Mouse (Mus musculus): ENCODE data around the gene Slc17a5.

The Slc17a5 gene

DNA sequence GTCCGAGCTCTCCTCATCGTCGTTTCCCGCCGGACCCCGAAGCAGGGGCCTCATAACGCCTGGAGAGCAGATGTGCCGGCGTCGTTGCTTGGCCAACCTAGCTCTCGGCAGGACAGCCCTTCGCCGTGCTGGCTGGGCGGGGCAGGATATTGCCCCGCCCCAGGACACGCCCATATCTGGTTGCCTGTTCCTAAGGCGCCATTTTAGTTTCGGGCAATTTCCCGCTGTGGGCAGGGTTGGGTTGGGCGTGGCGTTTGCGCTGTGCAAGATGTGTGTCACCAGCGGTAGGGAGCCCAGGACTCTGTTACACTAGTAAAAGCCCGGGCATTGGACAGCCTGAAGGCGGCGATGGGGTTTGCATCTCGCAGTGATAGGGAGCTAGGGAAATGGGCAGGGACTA is at the start of gene Slc17a5:
TSS of gene Slc17a5 (minus strand) at position 128 of the 400 bp plus-strand sequence.
- peak; percentile 92 for DNase-seq (ENCODE audit: low spot score)

DNA sequence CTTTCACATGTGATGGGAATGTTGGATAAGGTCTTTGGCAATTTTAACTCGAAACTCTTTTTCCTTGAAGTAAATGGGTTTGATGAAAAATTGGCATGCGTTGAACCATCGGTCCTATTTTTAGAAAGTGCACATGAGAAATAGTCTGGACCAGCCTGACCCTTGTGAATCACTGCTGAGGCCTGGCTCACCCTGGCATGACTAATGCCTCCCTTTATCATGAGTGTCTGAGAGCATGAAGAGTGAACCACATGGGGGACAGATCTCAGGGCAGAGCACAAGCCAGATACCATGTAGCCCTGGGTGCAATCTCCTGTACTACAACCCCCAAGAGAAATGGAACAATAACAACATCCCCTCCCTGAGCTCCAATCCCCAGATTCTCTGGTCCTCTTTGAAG is 46.1 kb upstream of the Slc17a5 start:
- DNase-seq (ENCODE audit: low spot score), result no peak

DNA sequence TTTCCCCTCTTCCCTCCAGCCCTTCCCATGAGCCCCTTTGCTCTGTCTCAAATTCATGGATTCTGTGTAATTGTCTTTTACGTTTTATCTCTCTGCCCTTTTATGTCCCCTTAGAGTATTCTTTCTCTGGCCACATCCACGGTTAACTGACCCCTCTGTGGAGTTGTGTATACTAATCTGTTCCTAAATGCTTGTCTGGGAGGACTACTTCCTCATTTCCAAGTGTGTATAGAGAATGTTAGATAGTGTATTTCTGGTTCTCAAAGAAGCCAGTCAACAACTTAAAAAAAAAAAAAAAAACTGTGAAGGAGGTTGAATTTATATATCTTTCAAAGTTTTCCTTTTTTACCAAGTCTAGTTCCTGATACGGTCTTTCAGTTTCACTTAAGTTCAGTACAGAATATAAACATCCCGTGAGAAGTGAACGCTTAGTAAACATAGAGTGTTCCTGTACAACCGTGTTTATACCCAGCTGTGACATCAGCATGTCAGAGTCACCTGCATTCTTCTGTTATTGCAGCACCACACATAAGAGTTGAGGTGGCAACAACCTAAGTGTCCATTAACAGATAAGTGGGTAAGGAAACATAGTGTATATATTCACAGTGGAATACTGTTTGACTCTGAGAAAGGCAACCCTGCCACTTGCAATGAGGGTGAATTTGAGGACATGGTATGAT is 44.1 kb upstream of the Slc17a5 start:
- no peak for DNase-seq (ENCODE audit: low spot score)

DNA sequence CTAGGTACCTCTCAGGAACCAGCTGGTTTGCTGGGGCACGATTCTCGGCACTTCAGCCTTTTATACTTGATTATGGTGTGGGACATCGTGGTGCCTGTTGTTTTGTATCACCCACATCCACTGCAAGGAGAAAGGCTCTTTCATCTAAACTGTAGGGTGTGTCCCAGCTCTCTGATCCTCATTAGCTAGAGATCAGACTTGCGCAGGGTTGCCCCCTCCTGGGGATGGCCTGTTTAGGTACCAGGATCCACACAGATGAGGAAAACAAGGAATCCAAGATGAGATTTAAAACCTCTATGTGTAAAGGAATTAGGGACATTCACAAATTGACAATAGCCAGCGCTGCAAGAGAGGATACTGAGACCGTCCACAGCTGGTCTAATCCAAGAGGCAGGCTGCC is 42.1 kb upstream of the Slc17a5 start:
- DNase-seq (ENCODE audit: low spot score), result no peak

DNA sequence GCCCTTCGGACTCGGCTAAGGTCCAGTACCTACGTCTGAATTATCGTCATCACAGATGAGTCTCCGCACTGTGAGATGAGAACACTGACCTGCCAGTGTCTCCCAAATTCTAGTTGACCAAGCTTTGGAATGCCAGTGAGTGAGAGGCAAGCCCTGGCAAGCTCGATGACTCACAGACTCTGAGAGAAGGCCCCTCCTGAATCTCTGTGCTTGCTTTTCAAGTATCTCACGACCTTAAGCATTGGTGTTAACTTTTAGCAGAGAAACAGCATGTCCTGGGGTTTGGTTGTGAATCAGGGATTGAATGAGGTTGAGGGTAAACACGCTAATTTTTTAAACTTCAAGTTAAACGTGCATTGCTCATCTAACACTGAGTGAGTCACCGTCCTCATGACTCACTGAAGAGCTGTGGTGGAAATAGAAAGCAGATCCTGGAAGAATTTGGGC is 35.5 kb upstream of the Slc17a5 start:
- DNase-seq (ENCODE audit: low spot score), result no peak

GRCm38 (mm10) chr9:78619285-78619684 is 31.4 kb upstream of the Slc17a5 start:
- DNase-seq (ENCODE audit: low spot score), result no peak

DNA sequence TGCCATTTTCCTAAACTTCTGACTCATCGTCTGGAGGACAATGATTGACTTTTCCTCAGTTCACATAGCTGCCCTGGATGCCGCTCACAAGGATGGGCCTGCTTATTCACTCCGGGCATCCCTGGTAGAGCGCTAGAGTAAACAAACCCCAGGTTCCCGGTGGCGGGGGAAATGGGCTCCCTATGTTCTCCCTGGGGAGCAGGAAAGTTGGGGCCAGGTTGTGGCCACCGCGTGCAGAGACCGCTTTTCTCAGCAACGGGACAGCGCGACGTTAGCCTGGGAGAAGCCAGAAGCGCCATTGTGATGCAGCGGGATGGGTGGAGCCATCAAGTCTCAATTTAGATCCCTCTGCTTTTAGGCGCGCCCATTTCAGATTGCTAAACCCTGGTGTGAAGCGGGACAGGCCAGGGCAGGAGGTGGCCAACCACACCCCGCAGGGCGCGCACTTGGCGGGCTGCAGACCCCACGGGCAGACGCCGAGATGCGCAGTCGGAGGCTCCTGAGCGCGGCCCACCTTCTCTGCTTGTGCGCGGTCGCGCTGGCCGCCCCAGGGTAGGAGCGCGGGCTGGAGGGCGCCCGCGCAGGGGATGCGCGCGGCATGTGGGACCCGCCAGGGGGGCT is 27.7 kb upstream of the Slc17a5 start, which contains the start of gene Cd109:
TSS of gene Cd109 (plus strand) at position 146 of the 621 bp plus-strand sequence.
- peak; percentile 29 for DNase-seq (ENCODE audit: low spot score)

GRCm38 (mm10) chr9:78614201-78614600 is 26.4 kb upstream of the Slc17a5 start:
- no peak for DNase-seq (ENCODE audit: low spot score)

GRCm38 (mm10) chr9:78601046-78601730 is 13.3 kb upstream of the Slc17a5 start:
- DNase-seq (ENCODE audit: low spot score), result peak; percentile 13

- DNase-seq (ENCODE audit: low spot score), result no peak
These were observed 12.1 kb upstream of the Slc17a5 start for GRCm38 (mm10) chr9:78599927-78600326.

DNA sequence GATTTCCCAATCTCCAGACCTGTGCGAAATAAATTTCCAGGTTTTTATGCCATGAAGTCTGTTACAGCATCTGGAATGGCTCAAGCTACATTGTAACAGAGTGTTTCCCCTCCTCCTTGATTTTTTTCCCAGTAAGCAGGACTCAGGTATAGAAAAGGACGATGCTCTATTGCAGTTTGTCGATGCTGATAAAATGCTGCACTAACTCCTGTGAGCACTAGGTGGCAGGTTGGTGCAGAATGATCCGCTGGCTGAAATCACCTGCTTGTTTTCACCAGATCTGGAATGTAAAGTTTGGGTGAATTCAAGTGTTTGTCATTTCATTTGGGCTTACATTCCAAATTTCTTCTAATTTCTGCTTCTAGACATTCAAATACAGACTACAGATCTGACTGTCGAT is 9.0 kb upstream of the Slc17a5 start:
- no peak for DNase-seq (ENCODE audit: low spot score)

GRCm38 (mm10) chr9:78595769-78596555 is 8.1 kb upstream of the Slc17a5 start:
- no peak for DNase-seq (ENCODE audit: low spot score)

- DNase-seq (ENCODE audit: low spot score), result no peak
These were observed 7.4 kb upstream of the Slc17a5 start for GRCm38 (mm10) chr9:78595257-78595656.

GRCm38 (mm10) chr9:78590471-78590870 is 2.6 kb upstream of the Slc17a5 start:
- no peak for DNase-seq (ENCODE audit: low spot score)

- DNase-seq (ENCODE audit: low spot score), result no peak
These were observed 681 bp upstream of the Slc17a5 start for GRCm38 (mm10) chr9:78588411-78589033.

GRCm38 (mm10) chr9:78587218-78587883 is 490 bp downstream of the Slc17a5 start:
- DNase-seq (ENCODE audit: low spot score), result no peak

DNA sequence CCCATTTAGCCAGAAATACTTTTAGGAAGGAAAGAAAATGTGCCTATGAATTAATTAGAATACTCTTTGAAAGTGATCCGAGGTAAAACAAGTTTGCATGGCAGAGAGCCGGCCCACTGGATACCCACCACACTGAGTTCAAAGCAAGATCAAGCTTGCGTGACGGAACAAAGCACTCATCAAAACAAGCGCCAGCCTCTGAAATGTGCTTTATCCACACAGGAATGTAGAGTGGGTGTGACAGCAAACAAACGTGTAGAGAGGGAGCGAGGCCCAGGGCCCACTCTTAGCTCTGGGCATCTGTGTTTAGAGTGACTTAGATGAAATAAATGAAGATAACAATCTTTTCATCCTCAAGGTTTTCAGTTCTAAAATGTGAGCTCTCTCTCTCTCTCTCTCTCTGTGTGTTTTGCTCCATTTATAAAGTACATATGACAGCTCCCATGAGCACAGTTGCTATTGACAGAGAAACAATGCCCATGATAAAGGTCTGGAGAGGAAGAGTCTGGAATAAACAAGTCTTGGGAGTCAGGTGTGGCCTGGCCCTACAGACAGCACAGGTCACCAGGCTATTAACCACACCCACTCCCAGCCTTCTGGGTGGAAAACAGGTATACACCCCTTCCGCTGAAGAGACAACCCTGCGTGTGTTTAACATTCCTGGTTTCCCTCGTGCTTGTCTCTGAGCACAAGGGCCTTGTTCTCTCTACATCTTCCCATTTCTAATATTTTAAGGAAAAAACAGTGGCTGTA is 8.0 kb downstream of the Slc17a5 start:
- no peak for DNase-seq (ENCODE audit: low spot score)

DNA sequence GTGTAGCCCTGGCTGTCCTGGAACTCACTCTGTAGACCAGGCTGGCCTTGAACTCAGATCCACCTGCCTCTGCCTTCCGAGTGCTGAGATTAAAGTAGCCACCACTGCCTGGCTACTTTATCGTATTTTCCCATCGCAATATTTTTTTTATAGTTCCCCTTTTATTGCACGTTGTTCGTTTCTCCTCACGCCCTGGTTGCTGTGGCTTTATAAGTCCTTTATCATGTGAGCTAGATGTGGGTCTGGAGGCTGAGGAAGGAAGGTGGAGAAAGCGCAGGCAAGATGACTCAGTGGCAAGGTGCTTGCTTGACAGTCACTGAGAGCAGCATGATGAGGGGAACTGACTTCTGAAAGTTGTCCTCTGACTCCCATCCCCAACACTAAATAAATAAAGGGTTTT is 9.0 kb downstream of the Slc17a5 start:
- no peak for DNase-seq (ENCODE audit: low spot score)

- no peak for DNase-seq (ENCODE audit: low spot score)
These were observed 11.4 kb downstream of the Slc17a5 start for GRCm38 (mm10) chr9:78576466-78576865.

DNA sequence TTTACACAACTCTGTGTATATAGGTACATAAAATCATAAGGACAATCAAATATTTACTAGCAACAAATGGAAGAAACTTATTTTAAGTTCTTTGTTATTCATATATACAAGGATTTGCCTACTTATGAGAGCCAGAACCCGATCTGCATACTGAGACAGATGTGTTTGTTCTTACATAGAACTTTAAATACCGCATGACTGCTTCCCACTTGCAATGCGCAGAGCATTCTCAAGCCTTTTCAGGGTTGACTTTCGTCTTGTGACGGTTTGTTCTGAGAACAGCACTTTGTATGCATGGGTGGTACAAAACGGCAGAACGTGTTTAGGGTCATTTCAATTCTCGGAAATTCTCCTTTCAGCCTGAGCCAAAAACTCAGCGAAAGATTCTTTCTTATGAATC is 17.9 kb downstream of the Slc17a5 start:
- no peak for DNase-seq (ENCODE audit: low spot score)

- DNase-seq (ENCODE audit: low spot score), result no peak
These were observed 28.4 kb downstream of the Slc17a5 start for GRCm38 (mm10) chr9:78559479-78559878.

All from ovary, postnatal 36 days (tissue).